Mouse (Mus musculus) thymus, postnatal 0 days (tissue): ENCODE results near the gene Hs3st1. TPM values are rescaled to one million over a fixed set of nuclear protein-coding genes. Genes with fewer than 3 reads are reported as not detected.

Source experiments
- DNase-seq: peaks from one replicate; pipeline ENCODE4 v3.0.0-alpha.2; 2015; ENCODE audit warnings: low spot score
- polyA plus RNA-seq: library from polyadenylated mRNA; unstranded; fragments of >200 nt; fragmentation: Nextera tagmentation; extraction: Ambion mirVana; gene quantifications from 2 replicates; pipeline ENCODE4 v1.2.1, GENCODE M21; 2015

Gene Hs3st1
- polyA plus RNA-seq, 1 experiment from 2014 or later: 2.7 TPM

DNA sequence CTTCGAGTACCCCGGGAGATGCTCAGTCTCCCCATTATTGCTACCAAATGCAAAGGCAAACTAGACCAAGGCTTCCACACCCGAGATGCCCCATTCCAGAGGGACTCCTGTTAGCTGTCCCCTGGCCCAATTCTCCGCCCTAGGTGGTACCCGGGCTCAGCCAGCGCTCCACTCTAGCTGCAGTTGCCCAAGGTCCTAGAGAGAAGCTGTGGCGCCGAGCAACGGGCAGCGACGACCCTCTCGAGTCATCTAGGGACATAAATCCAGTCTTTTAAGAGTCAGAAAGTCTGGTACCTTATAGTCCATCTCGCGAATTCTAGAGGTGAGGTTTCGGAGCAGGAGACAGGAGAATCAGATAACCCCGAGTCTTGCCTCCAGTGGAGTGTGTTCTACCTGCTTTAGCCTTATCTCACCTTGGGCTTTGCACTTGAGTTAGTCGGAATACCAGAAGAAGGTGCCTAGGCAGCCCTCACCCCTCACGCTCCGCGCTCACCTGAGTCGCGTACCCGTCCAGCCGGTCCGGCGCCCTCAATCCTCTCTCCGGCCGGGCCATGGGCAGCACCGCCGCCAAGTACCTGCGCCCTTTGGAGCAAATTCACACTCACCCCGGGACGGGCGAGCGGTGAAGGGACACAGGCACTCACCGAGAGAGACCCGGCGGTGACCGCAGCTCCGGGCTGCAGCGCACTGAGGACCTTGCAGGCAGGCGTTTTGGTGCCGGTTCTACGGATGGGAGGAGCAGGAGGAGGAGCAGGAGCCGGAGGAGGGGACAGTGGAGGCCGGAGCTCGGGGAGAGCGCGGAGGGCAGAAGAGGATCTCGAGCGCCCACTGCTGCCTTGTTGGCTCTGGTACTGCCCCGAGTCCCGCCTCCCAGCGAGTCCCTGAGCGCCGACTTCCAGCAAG lies 111.1 kb downstream of the Hs3st1 start:
- peak; percentile 28 for DNase-seq

DNA sequence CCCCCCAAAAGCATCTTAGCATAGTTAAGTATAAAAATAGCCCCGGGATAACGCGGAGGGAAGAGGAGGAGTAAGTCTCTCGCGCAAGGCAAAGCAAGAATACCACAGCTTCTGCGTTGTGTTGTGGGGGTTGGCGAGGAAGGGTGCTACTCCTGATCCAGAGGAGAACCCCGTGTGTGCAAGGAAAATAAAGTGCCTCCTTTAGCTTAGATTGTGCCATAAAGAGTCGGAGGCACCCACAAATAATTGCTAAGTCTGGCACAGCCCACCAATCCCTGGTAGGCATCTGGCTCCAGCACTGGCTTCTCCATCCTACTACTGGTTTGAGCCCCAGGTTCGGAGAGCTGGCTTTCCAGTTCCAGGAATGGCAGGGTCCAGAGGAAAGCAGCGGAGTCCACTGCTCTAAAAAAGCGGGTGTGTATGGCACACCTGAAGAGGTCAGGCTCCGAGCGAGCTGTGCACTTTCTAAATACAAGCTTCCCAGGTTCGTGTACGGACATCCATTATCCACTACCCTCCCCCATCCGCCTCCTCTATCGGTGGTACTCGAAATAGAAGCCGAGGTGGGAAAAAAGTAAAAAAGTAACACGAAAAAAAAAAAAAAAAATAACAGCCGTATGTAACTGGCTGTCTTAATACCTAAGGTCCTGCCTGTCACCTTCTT lies 111.9 kb downstream of the Hs3st1 start:
- no peak for DNase-seq

DNA sequence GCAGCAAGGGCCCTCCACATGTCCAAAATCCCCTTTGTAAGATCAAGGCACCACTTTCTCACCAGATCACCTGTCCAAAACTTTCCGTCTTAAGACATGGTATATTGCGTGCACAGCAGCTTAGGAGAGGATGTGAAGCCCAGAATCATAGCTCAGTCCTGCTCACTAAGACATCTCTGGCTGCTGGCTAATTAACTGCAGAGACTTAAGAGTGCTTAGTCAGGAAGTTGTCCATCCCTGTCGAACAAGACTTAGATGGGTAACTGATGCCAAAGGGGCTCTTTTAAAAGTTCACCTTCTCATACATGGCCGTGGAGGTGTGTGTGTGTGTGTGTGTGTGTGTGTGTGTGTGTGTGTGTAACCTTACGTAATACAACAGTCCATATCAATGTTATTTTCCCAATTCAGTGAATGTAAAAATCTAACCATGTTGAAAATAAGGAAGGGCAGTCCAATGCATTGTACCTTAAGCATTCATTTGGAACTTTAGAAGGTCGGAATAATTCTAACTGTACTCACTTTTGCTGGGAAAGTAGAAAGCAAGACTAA lies 113.0 kb downstream of the Hs3st1 start:
- no peak for DNase-seq

DNA sequence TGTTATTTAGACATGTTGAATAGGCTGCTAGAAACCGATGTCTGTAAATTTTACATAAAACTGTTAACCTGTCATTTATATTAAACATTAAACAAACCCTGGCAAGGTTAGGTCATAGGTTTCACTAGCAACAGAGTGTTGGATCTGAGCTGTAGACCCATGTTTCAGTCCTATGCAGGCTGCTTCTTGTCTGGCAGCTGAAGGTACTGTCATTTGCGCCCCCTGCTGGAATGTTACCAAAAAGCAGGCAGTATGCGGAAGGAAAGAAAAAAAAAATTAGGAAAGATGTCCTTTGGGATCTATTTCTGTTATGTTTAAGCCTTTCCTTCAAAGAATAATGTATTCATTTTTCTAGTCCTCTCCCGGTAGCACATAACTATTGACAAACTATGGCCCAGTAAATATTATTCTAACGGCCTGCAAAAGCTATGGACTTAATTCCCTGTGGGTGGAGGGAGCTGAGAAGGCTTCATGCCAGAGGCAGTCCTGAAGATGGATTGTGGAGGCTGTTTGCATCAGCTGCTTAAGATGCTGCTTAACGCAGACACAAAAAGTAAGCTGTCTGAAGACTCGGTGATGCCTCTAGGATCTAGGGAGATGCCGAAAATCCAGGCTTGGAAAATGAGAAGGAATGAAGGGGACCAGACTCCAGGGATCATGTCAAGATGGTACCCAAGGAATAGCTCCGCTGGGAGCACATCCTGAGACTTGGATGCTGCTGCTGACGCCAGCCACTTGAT lies 115.7 kb downstream of the Hs3st1 start:
- DNase-seq: peak; percentile 16

DNA sequence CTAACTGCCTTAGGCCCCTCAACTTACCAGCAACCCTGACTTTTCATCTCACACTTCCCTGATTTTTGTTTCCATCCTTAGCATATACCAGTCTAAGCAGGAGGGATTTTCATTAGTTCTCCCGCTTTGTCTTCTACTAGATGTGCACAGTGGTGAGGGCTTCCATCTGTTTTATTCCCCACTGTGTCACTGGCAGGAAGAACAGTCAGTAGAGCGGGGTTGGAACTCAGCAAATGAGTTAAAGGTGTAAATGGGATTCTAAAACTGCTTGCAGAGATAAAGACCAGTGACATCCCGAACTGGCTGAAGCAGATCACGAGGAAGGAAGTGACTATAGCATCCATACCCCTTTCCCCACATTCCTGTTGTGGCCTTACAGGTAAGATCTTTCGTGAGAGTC lies 116.3 kb downstream of the Hs3st1 start:
- DNase-seq: no peak

DNA sequence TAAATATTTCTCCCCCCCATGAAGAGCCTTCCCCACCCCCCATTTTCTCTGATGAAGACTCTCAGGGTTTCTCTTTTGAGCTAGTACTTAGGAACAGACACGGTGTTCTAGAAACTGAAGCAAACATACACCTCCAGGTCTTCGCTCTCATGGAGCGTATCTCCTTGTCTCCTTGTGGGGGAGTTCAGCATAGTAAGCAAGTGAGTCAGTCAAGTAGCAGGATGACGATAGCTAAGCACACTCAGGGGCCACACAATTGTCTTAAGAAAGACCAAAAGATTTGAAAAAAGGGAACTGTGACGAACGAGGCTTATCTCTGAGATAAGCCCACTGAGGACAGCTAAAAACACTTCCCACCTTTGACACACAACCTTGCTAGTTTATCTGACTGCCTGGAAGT lies 117.4 kb downstream of the Hs3st1 start:
- no peak for DNase-seq

DNA sequence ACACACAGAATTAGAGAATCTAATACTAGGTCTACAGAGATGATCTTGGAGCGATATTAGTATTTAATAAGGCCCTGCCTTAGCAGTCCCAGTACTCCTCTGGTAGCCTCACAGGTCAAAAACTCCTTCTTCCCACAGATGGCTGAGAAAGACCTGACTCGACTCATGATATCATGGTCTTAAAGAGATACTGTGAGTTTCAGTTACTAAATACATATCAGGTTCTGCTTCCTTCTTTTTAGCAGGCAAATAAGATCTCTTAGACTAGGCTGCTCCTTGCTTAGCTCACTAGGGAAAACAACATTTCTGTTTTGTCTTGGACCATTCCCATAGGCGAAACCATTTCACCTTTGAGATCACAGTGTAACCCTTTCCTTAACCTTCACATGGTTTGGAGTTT lies 119.2 kb downstream of the Hs3st1 start:
- DNase-seq: no peak

DNA sequence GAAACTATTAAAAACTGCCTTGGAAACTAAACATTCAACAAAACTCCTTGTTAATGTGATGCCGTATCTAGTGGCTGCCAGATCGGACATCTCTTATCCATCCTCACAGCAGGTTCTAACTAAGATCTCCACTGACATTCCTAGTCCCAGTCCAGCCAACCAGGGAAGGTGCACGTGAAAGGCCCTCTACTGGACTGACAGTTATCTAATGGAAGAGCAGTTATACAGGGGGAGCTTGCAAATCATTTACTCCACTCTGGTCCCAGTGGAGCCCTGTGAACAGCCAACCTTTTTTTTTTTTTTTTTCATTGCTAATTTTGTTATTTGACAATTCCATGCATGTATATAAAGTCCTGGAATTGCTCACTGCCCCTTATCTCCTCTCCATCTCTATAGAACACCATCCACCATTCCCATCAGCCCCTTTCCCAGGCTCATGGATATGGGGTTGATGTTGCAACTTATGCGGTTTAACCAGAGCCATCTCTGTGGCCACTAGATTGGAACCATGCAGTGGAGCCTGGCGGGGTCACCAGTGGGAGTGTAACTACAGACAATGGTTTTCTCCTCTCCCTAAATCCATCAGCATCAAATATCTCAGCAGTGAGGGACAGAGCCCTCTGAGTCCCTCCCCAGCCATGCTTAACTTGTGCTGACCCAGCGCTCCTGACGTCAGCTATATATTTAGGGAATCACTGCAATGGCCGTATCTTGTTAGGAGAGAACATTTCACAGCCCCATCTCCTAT lies 120.8 kb downstream of the Hs3st1 start:
- DNase-seq: no peak

DNA sequence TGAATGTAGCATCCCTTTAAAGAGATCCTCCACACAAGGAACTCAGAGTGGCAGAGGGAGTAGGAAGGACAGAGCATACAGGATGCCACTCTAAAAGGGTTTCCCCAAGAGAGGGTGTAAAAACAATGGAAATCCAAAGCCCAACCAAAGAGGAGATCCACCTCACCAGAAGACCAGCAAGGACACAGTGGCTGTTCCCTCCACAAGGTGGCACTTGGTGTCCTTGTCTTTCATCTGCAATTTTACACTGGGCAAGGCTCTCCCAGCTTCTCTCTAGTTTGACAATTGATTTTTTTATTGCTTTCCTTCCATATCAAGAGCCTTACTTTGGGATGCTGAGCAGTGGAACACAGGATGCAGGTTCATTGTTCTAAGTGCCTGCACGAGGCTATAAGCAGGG lies 122.1 kb downstream of the Hs3st1 start:
- DNase-seq: no peak

DNA sequence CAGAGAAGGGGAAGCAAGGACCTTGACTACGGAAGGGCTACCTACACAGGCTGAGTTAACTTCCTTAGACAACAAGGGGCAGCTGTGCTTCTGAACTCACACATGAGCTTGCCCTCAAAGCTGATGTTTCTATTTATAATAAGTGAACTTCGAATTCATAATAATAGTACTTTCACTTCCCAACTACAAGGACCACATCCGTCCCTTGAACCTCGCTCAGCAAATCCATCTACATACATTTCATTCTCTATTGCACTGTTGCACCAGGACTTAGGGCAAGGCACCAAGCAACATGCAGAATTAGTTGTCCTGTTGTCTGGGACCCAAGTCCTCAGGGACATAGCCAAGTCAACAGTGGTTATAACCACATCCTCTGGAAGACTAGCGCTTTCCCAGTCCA lies 124.4 kb downstream of the Hs3st1 start:
- no peak for DNase-seq

DNA sequence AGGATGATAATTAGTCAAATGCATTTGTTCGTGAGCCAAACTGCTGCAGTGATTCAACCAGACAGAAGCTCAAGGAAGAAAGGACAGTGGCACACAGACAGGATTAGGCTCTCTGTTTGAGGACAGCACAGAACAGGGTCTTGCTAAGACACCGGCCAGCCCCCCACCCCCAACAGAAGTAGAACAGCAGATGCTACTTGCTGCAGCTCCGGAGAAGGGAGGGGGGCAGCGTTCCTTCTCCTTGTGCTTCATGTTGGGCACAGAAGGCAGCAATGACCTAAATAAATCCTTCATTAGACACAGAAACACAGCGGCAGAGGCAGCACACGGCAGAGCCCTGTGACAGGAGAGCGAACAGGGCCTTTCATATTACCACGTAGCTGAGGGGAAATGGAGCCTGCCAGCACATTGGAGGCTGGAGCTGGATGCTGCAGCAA lies 130.2 kb downstream of the Hs3st1 start:
- DNase-seq: no peak

DNA sequence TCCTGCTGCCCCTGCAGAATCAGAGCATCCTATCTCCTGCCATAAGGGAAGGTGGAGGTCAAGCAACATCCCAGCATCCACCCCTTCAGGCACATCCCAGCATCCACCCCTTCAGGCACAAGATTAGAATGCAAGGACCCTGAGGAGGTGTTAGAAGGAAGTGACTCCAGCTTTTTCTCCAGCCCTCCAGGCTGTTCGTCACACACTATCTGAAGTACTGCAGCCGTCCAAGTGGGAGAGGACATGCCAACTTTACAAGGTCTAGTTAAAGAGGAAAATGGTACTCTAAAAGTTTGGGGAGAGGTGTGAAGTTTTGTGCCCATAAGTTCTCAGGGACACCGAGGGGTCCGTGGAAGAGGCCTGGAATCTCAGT lies 131.1 kb downstream of the Hs3st1 start:
- DNase-seq: no peak

DNA sequence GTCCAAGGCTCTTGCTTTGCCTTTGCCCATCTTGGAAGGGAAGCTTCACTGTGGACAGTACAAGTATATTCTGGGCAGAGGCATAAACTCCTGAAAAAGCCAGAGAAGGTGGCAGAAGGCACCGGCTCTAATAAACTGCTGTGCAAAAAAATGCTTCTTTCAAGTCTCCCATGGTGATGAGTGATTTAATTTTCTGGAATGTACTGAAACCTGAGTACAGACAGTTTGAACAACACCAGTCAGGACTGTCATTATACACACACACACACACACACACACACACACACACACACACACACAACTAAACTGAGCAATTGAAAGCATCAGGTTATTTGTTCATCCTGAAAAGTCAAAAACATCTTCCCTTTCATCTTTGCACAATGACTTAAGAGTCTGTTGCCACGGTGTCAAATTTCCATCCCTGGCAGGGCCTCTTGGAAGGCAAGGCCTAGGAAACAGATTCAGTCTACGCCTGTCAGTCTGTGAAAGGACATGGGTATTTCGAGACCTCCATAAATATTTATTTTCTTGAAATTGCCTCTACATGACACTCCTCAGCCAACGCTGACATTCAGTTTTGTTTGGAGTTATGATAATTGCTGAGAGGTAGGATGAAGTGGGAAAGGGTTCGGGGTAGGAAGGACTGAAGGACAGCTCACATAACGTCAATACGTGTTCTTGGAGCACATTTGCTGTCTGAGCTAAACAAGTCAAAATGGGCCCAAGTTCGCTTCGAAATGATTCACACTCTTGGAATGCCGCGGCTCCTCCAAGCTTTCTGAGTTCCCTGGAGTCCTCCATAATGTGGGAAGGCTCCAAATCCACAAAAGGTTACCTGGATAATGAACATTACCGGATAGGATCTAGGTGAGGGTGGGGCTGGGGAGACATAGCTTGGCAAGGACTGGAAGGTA lies 131.7 kb downstream of the Hs3st1 start:
- DNase-seq: no peak

DNA sequence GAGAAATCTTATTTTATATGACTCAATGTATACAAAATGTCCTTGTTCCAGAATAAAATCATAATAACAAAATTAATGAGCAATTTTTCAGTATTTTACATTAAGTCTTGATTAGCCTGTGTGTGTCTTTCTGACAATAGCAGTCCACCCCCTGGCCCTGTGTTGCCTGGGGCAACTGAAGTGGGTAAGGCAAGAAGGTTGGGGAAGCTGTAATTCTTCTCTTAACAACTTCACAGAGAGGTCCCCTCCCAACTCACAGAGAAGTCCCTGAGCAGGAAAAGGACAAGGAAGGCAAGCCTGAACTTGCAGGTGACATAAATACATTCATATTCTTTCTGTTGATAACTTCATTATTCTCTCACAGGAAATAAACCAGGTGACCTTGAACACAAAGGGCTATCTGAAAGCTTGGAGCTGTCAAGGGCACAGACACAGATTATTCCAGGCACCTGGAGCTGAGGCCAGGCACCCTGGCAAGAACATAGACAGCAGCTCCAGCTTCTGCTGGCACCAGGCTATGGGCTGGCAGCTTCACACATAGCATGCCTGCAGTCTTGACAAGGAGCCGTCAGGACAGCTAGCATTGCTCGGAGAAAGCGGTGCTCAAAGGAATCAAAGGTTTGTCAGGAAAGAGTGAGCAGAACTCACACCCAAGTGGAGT lies 134.9 kb downstream of the Hs3st1 start:
- no peak for DNase-seq

DNA sequence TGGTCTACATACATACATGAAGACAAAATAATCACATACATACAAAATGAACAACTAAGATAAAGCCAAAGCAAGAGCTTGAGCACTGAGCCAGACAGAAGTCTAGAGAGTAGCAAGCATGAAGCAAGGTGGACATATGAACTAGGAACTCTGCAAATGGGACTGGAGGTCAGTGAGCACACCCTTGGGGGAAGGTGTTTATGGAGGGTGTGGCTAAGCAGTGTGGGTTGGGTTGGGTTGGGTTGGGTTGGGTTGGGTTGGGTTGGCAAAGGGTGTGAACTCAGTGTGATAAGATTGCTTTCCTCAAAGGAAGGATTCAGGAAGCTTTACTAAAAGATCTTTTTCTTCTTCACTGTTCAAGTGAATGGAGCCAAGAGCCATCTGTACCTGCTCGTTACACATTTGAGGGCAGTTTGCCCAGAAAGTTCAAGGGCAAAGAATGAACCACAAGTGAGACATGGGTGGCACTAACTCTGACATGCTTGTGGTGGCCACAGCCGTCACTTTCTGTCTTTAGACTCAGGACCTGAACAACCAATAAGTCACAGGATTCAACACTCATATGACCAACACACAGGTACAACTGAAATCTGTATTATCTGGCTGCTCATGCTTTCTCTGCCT lies 137.8 kb downstream of the Hs3st1 start:
- DNase-seq: no peak

DNA sequence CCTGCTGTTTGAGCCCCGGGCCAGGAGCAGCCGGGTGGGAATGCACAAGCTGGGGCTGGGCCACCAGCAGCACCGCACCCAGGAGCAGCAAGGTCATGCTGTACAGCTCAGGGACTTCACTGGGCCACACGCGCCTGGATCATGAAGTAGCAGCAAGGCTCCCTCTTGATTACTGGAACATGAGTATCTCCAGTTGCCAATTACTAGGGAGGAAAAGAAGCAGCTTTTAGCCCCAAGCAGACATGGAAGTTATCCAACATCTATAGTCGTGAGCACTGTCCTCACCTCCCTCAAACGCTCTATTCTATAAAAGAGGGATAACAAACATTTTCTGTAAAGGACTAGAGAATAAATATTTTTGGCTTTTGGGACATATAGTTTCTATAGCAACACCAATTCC lies 140.1 kb downstream of the Hs3st1 start:
- DNase-seq: no peak

DNA sequence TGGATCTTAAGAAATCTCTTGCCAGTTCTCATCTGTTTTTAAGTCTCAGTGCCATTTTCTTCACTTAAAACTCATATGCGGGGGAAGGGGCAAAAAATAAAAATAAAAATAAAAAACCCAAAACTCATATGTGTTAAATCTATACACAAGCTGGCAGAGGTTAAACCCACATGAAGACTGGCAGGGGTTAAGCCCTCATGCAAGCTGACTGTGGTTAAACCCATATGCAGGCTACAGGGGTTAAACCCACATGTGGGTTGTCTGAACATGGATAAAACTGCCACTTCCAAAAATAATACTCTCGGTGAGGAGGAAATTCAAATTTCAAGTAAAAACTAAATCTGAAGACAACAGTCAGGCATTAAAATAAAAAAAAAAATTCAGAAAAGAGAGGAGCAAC lies 141.7 kb downstream of the Hs3st1 start:
- DNase-seq: no peak

DNA sequence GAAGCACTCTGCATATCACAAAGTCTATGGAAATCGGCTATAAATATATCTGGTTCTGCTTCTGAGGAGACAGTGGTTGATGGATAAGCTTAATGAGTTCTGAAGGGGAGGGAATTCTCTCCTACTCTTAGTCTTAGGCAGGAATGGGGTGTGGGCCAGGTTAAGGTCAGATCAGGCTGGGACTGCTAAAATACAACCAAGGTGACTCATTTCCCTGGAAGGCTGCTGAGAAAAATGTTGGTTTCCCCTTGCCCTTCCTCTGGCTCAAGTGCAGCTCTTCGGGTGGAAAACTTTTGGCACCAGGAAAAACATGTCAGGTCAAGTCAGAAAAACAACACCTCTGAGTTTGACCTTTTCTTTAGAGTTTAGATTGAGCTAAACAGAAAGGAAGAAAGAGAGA lies 143.0 kb downstream of the Hs3st1 start:
- no peak for DNase-seq

DNA sequence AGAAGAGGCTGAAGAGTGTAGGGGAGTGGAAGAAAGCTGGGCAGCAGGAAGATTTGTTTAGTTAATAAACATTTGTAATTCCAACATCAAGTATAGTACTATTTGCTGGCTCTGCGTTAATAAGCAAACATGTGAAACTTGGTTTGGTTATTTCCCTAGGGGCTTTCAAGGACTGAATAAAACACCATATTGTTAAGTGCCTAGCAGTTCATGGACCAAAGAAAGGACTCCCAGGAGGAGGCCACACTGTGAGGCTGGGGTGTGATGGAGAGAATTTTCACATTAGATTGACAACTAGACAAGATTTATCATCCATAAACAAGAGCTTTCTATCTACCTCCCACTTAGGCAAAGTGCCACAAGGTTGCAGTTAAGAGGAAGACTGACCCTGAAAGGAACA lies 147.0 kb downstream of the Hs3st1 start:
- no peak for DNase-seq
